Mouse (Mus musculus) midbrain, embryonic 15.5 days (tissue): ENCODE measurements around the gene Hist1h4f. TPM values are rescaled to one million over a fixed set of nuclear protein-coding genes. Genes with fewer than 3 reads are reported as not detected.
"Not testable (repeated sequence)": the region's sequence is repeated elsewhere in the genome, so short reads cannot be mapped to it uniquely, and the experiment has no call there.

Experiments used
- ATAC-seq: fragments of 200-750 bp; cut with Nextera tagmentation; replicated peaks from 2 replicates; pipeline ENCODE4 v1.8.0; 2017; ENCODE audit warnings: moderate TSS enrichment
- H3K27ac ChIP-seq: fragments of 300-500 bp; sonication (generic); 2 replicates; pipeline ENCODE4 v1.5.1; 2015; ENCODE audit warnings: mild to moderate bottlenecking, inconsistent platforms
- H3K27me3 ChIP-seq: fragments of 300-500 bp; sonication (generic); replicated peaks from 2 replicates; pipeline ENCODE4 v1.6.1; 2015; ENCODE audit warnings: inconsistent platforms
- H3K36me3 ChIP-seq: fragments of 300-500 bp; sonication (generic); replicated peaks from 2 replicates; pipeline ENCODE4 v1.6.1; 2015; ENCODE audit warnings: inconsistent platforms
- H3K4me1 ChIP-seq: fragments of 300-500 bp; sonication (generic); 2 replicates; pipeline ENCODE4 v1.6.1; 2015; ENCODE audit warnings: inconsistent platforms
- H3K4me2 ChIP-seq: fragments of 300-500 bp; sonication (generic); 2 replicates; pipeline ENCODE4 v1.6.1; 2015; ENCODE audit warnings: inconsistent platforms, mild to moderate bottlenecking, moderate library complexity
- H3K4me3 ChIP-seq: fragments of 300-500 bp; sonication (generic); 2 replicates; pipeline ENCODE4 v1.5.1; 2015; ENCODE audit warnings: mild to moderate bottlenecking, inconsistent platforms
- H3K9ac ChIP-seq: fragments of 300-500 bp; sonication (generic); 2 replicates; pipeline ENCODE4 v1.6.1; 2015; ENCODE audit warnings: mild to moderate bottlenecking, inconsistent platforms
- H3K9me3 ChIP-seq: fragments of 300-500 bp; sonication (generic); 2 replicates; pipeline ENCODE4 v1.6.1; 2016; ENCODE audit warnings: inconsistent platforms
- WGBS: fragments of 180-500 bp; shearing (Covaris S2); methylation state at CpG from one replicate; pipeline ENCODE4 v1.1.7; 2015; ENCODE audit warnings: mixed read lengths; 5-methylcytosine and 5-hydroxymethylcytosine counted together
- polyA plus RNA-seq: library from polyadenylated mRNA; unstranded; fragments of >200 nt; fragmentation: Nextera tagmentation; extraction: Ambion mirVana; gene quantifications from 2 replicates; pipeline ENCODE4 v1.2.1, GENCODE M21; 2015

The Hist1h4f gene
- polyA plus RNA-seq, 1 experiment from 2014 or later, result not detected

DNA sequence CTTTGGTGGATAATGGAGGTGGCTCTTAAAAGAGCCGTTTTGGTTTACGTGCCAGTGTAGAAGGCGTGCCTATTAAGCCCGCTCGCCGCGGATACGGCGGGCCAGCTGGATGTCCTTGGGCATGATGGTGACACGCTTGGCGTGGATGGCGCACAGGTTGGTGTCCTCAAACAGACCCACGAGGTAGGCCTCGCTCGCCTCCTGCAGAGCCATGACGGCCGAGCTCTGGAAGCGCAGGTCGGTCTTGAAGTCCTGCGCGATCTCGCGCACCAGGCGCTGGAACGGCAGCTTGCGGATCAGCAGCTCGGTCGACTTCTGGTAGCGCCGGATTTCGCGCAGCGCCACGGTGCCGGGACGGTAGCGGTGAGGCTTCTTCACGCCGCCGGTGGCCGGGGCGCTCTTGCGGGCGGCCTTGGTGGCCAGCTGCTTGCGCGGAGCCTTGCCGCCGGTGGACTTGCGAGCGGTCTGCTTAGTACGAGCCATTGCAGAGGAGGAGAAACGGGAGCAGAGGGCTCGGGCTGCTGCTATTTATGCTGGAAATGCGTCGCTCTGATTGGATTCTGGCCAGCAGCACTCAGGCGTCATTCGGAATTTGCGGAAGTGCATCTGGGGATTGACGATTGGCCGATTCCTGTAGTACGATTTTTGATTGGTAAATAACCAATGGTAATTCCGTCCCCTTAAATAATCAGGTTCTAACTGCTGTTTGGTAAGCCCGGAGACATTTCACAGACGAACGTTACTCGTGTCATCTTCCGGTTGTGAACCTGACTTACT lies 10.6 kb upstream of the Hist1h4f start, which contains the start of gene Hist1h3e:
Hist1h3e (minus strand) TSS at position 487 of the 777 bp plus-strand sequence.
- Histone ChIP-seq H3K9ac (peak within 1 kb of the TSS; percentile 55), H3K27ac (peak within 1 kb of the TSS; percentile 97), H3K4me3 (peak within 1 kb of the TSS; percentile 49), H3K4me2 (peak within 1 kb of the TSS; percentile 70)
- H3K9me3 ChIP-seq, H3K4me1 ChIP-seq, H3K36me3 ChIP-seq, H3K27me3 ChIP-seq: not testable (repeated sequence)
- ATAC-seq, result peak; percentile 97
- WGBS, result under 1% methylated on average over 58 of the region's 67 CpGs

DNA sequence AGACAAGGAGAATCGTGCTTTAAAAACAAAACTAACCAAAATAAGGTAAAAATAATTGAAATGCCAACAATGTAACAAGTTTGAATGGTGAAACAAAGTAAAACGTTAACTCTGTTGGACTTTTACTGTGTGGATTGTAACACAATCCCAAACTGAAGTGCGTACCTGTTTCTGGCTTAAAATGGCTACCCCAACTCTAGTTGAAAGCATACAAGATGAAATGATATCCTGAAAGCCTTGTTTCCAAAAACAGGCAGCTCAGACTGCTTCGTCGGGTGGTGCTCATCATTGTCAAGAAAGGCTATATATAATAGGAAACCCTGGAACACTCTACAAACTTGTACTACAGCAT lies 10.1 kb upstream of the Hist1h4f start:
- H3K9me3 ChIP-seq, ATAC-seq, H3K36me3 ChIP-seq, H3K27me3 ChIP-seq: not testable (repeated sequence)
- Histone ChIP-seq H3K4me3 (peak overlapping the region; percentile 49), H3K27ac (peak overlapping the region; percentile 97), H3K9ac (peak overlapping the region; percentile 55), H3K4me2 (peak overlapping the region; percentile 70), H3K4me1 (peaks cover 12% of the 10 kb centered on the region)
- 0% methylated on average over 2 of the region's 5 CpGs for WGBS

DNA sequence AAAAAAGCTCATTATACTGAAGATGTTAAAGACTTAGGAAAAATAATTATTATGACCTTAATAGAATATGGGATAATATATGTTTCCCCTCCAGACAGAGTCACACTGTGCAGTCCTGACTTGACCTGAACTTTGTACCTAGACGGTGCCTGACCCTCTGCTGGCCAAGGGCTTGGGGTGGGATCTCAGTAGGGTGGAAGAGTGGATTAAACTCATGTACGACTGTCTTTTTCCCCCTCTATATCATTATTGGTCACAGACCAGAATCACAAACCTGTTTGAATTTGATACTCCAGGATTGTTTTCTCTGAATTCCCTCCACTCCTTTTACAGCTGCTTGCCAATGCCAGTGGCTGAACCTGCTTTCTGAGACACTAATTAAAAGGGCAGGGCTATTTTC lies 9.3 kb upstream of the Hist1h4f start:
- not testable (repeated sequence) for H3K9ac ChIP-seq, H3K4me3 ChIP-seq, H3K27me3 ChIP-seq, H3K9me3 ChIP-seq, H3K36me3 ChIP-seq, ATAC-seq, H3K4me2 ChIP-seq, H3K27ac ChIP-seq
- H3K4me1 ChIP-seq, result peaks cover 15% of the 10 kb centered on the region
- WGBS, result 17% methylated on average over 2 of the region's 2 CpGs

DNA sequence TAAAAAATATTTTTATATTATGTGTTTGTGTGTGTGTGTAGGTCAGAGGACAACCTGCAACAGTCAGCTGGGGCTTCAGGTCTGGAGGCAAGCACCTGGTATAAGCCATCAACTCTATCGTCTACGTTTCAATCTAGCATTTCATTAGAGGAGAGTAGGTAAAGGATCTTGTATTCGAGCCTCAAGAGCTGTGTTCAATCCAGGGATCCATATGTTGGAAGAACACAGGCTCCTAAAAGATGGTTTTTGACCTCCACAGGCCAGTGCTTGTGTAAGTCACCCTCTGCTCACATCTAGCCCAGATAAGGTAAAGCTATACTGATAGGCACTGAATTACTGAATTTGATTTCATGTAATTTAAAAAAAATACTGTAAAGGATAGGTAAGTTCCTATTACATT lies 5.5 kb upstream of the Hist1h4f start:
- peak overlapping the region; percentile 99; the same call in 1 of the 2 replicates for H3K4me2 ChIP-seq
- no peak overlapping the region for H3K9ac ChIP-seq
- no peak overlapping the region for H3K27ac ChIP-seq
- peaks cover 27% of the 10 kb centered on the region for H3K4me1 ChIP-seq
- 60% methylated on average over 3 of the region's 3 CpGs for WGBS
- H3K27me3 ChIP-seq, result no peaks in the 10 kb centered on the region
- no peak for ATAC-seq
- no peaks in the 10 kb centered on the region for H3K9me3 ChIP-seq
- H3K4me3 ChIP-seq, result no peak overlapping the region
- no peaks in the 10 kb centered on the region for H3K36me3 ChIP-seq

DNA sequence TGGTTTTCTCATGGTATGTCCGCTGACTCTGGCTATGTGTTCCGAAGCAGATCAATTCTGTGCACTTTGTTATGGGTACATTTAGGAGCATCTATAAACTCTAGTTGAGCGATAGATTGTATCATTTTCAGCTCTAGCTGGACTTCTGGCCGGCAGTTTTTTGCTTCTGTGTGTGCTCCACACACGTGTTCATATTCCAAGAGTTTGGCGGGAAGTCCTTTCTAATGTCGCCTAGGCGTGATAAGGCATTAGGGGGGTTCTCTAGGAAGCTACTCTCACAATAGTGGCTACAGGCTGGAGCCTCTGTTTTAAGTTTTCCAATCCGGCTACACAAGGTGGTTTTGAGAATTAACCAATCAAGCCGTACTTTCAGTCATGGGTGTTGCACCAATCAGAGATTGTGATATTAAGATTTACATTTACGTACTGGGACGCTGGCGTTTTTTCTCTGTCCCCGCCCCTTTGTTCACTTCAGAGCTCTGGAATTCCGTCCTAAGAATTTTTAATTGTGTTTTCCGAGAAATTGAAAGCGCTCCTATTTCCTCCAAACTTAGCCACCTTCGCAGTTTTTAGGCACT lies 4.5 kb upstream of the Hist1h4f start:
- peak; percentile 84 for ATAC-seq
- no peaks in the 10 kb centered on the region for H3K36me3 ChIP-seq
- peak overlapping the region; percentile 53 for H3K9ac ChIP-seq
- H3K27ac ChIP-seq, result peak overlapping the region; percentile 85
- under 1% methylated on average over 18 of the region's 18 CpGs for WGBS
- H3K4me1 ChIP-seq, result peaks cover 32% of the 10 kb centered on the region
- peak overlapping the region; percentile 99 for H3K4me2 ChIP-seq
- peak overlapping the region; percentile 51 for H3K4me3 ChIP-seq
- H3K9me3 ChIP-seq, result no peaks in the 10 kb centered on the region
- no peaks in the 10 kb centered on the region for H3K27me3 ChIP-seq

DNA sequence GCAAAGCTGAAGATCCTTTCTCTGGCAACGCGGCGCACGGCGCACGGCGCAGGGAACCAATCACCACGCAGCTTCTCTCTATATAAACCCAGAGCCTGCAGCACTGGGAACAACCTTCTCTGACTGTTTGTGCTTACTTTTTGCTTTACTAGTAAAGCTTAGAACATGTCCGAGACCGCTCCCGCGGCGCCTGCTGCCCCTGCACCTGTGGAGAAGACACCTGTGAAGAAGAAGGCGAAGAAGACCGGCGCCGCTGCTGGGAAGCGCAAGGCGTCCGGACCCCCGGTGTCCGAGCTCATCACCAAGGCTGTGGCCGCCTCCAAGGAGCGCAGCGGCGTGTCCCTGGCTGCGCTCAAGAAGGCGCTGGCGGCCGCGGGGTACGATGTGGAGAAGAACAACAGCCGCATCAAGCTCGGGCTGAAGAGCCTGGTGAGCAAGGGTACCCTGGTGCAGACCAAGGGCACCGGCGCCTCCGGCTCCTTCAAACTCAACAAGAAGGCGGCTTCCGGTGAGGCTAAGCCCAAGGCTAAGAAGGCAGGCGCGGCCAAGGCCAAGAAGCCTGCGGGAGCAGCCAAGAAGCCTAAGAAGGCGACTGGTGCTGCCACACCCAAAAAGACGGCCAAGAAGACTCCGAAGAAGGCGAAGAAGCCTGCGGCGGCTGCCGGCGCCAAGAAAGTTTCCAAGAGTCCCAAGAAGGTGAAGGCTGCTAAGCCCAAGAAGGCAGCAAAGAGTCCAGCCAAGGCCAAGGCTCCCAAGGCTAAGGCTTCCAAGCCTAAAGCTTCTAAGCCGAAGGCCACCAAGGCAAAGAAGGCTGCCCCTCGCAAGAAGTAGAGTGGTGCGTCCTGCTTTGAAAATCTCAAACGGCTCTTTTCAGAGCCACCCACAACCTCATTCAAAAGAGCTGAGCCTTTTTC lies 3.7 kb upstream of the Hist1h4f start:
- under 1% methylated on average over 54 of the region's 54 CpGs for WGBS
- Histone ChIP-seq H3K9me3 (no peaks in the 10 kb centered on the region), H3K4me2 (peak overlapping the region; percentile 99), H3K27me3 (no peaks in the 10 kb centered on the region), H3K27ac (peak overlapping the region; percentile 85), H3K36me3 (no peaks in the 10 kb centered on the region), H3K9ac (peak overlapping the region; percentile 53), H3K4me3 (peak overlapping the region; percentile 51), H3K4me1 (peaks cover 34% of the 10 kb centered on the region)
- peak; percentile 72 for ATAC-seq

DNA sequence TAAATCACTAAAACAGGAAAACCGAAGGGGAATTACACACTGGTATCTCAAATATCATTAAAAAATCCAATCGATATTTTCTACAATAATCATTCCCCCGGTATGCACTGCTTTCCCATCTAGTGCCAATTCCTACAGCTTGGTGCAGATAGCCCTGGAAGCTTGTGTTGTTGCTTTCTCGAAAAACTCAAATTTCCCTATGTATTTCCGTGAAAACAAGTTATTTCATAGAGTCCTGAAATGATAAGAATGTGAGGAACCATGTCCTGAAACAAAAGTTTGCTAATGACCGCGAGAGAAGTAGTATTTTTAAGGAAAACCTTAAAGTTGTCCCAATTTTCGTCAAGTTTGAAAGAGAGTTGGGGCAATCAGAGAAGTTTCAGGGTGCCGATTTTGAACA lies 2.9 kb upstream of the Hist1h4f start:
- 25% methylated on average over 9 of the region's 9 CpGs for WGBS
- Histone ChIP-seq H3K4me2 (peak overlapping the region; percentile 99), H3K36me3 (no peaks in the 10 kb centered on the region), H3K4me1 (peaks cover 34% of the 10 kb centered on the region), H3K9ac (peak overlapping the region; percentile 53; the same call in 1 of the 2 replicates), H3K27me3 (no peaks in the 10 kb centered on the region), H3K27ac (peak overlapping the region; percentile 85), H3K4me3 (peak overlapping the region; percentile 51), H3K9me3 (no peaks in the 10 kb centered on the region)
- ATAC-seq, result no peak

DNA sequence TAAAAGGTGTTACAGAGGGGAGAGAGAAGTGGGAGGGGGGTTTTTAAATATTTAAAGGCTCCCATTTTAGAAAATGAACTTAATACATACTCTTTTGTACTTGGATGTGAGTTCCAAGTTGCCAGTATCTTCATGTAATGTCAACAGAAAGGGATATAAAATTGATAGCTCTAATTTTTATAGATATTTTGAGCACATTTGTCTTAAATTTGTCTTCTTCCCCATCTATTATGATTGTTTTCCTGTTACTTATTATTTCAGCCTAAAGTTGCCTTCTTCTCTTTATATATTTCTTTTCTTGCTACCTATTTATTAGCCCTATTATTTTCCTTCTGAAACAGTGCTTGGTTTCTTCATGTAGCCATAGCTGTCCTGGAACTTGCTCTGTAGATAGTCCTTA lies 1.5 kb upstream of the Hist1h4f start, which contains the start of gene Hist1h1d:
Hist1h1d (plus strand) TSS at position 301 of the 400 bp plus-strand sequence.
- Histone ChIP-seq H3K27me3 (no peaks in the 10 kb centered on the region), H3K9me3 (no peaks in the 10 kb centered on the region), H3K4me1 (peaks cover 34% of the 10 kb centered on the region), H3K4me3 (no peak within 1 kb of the TSS), H3K9ac (no peak within 1 kb of the TSS), H3K27ac (peak within 1 kb of the TSS; percentile 85; the same call in 1 of the 2 replicates), H3K4me2 (peak within 1 kb of the TSS; percentile 99; the same call in 1 of the 2 replicates), H3K36me3 (no peaks in the 10 kb centered on the region)
- no peak for ATAC-seq

DNA sequence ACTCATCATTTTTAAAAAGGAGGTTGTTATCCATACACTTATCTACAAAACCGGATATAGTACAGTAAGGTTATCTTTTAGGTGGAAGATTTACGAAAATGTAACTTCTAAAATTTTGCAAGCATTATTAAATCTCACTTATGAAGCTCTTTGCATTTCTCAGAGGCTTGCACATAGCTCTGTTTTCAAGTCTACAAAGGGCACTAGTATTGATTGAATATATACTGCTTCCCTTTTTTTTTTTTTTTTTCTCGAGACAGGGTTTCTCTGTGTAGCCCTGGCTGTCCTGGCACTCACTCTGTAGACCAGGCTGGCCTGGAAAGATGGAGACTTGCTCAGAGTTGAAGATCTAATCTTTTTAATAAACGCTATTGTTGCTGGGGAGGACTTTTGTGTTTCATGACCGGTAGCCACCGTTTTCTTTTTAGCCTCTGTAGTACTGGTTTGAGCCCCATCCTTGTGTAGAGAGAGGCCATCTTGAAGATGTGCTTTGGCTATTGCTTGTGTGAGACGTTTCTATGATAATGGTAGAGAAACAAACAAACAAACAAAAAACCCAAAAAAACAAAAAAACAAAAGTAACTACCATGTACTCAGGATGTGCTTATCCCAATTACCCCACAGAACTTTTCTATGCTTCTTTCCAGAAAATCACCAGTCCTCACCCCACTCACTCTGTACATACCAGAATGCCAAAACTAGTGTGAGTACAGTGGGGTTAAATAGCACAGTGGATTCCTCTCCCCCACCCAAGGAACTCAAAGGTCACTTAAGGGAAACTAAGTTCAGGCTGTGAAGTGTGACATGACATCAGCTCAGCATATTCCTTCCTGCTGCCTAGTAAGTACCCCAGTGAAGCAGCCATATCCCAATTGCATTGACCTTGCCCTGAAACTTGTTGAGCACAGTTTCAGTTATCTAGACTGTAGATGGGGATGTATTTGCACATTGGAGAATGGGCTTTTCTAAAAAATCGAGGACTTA lies 775 bp upstream of the Hist1h4f start:
- no peak for ATAC-seq
- H3K4me2 ChIP-seq, result peak overlapping the region; percentile 62
- no peaks in the 10 kb centered on the region for H3K36me3 ChIP-seq
- peak overlapping the region; percentile 81 for H3K27ac ChIP-seq
- 51% methylated on average over 8 of the region's 8 CpGs for WGBS
- H3K4me3 ChIP-seq, result peak overlapping the region; percentile 42
- no peaks in the 10 kb centered on the region for H3K27me3 ChIP-seq
- H3K4me1 ChIP-seq, result peaks cover 34% of the 10 kb centered on the region
- no peak overlapping the region for H3K9ac ChIP-seq
- no peaks in the 10 kb centered on the region for H3K9me3 ChIP-seq

DNA sequence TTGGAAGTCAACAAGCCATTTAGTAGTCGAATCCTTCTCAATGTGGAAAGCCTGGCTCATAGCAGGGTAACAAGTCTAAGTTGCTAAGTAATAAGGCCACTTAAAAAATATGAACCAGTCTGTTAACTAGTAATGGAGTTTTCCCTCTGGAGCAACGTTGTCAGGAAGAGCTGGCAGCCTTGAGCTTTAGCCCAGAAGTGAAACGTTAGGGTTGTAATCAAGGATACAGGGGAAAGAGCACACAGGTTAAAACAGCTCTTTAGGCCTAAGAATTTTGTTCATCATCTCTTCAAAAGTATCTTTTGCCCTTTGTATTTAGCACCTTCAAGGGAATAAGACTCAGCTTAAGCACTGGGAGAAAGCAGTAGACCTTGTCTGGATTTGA lies 695 bp downstream of the Hist1h4f start:
- H3K4me2 ChIP-seq, result peak overlapping the region; percentile 62
- H3K4me3 ChIP-seq, result peak overlapping the region; percentile 42
- ATAC-seq, result no peak
- H3K9ac ChIP-seq, result peak overlapping the region; percentile 55
- H3K9me3 ChIP-seq, result no peaks in the 10 kb centered on the region
- WGBS, result 9% methylated on average over 3 of the region's 3 CpGs
- H3K36me3 ChIP-seq, result no peaks in the 10 kb centered on the region
- peaks cover 28% of the 10 kb centered on the region for H3K4me1 ChIP-seq
- peak overlapping the region; percentile 81 for H3K27ac ChIP-seq
- H3K27me3 ChIP-seq, result no peaks in the 10 kb centered on the region

DNA sequence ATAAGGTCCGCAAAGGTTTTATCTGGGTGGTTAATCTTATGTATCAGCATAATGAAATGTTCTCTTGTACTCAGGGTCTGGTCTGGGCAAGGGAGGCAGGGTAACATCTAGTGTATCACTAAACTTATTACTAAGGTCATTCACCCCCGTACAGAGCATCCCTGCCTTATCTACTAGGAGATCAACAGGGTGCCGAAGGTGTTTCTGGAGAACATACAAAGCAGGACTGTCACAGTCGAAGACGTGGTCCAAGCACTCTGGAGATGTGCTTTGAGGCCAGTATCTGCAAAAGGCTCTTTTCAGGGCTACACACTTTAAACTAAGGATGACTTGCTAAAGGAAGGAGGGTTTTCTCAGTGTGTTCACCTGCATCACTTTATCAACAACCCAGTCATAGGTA lies 4.8 kb downstream of the Hist1h4f start:
- no peak overlapping the region for H3K27ac ChIP-seq
- H3K36me3 ChIP-seq, result no peaks in the 10 kb centered on the region
- ATAC-seq, result no peak
- H3K9ac ChIP-seq, result no peak overlapping the region
- no peak overlapping the region for H3K4me3 ChIP-seq
- H3K27me3 ChIP-seq, result no peaks in the 10 kb centered on the region
- H3K4me2 ChIP-seq, result no peak overlapping the region
- H3K9me3 ChIP-seq, result no peaks in the 10 kb centered on the region
- WGBS, result 85% methylated on average over 5 of the region's 5 CpGs
- peaks cover 13% of the 10 kb centered on the region for H3K4me1 ChIP-seq
